Mouse (Mus musculus): ENCODE results near the gene Ssc4d.
A peak's percentile ranks its signal among the peaks of the same experiment; 100 is the strongest.

The Ssc4d gene

GRCm38 (mm10) chr5:135974365-135974764 lies at the start of gene Ssc4d:
Gene Ssc4d (minus strand): TSS chr5:135974531.
- no peak for DNase-seq (ENCODE audit: low spot score in 2 of 2)

DNA sequence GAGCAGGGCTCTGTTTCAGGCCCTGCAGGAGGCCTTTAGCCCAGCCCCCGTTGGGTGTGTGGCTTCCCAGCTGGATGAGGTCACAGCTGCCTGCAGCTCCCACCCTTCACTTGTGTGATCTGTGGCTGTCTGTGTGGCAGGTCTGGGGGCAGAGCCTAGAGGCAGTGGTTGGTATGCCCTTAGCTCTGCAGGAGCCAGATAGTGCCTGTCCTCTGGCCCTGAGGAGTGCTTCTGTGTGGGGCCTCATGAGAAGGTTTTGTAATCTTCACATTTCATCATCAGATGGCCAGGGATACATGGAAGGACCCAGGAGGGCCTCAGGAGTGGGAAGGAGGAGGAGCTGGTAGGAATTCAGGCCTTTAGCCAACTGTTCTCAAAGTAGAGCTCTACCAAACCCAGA lies 45.6 kb upstream of the Ssc4d start:
- DNase-seq (ENCODE audit: low spot score in 2 of 2): no peak

DNA sequence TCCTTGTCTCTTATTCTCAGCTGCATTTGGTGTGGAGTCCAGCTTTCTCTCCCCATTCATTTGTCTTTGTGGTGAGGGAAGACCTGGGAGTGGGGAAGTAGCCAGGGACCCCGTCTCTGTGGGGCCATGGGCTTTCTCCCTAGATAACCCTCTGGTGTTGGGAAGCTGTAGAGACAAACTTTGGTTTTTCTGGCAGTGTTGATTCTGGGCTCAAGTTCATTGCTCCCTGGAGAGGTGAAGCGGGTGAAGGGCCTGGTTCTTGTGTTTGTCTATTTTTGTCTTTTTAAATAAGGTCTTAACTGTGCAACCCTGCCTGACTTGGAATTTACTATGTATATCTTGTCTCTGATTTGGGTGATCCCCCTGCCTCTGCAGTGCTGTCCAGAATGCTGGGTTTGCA lies 44.4 kb upstream of the Ssc4d start:
- DNase-seq (ENCODE audit: low spot score in 2 of 2): no peak

DNA sequence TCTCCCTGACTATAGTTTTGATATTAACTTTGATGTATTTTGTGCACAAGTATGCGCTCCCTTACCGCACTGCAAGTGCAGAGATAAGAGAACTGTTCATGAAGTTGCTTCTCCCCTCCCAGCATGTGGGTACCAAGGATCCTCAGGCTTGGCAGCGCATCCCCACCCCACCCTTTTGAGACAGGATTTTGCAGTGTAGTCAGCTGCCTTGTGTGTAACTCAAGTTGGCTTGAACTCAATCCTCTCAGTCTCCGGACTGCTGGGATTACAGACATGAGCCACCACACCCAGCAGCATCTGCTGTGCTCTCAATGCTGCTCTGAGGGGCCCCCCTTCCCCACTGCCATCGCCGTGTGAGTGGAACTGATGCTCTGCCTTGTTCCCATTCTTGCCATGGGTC lies 42.9 kb upstream of the Ssc4d start:
- no peak for DNase-seq (ENCODE audit: low spot score in 2 of 2)

DNA sequence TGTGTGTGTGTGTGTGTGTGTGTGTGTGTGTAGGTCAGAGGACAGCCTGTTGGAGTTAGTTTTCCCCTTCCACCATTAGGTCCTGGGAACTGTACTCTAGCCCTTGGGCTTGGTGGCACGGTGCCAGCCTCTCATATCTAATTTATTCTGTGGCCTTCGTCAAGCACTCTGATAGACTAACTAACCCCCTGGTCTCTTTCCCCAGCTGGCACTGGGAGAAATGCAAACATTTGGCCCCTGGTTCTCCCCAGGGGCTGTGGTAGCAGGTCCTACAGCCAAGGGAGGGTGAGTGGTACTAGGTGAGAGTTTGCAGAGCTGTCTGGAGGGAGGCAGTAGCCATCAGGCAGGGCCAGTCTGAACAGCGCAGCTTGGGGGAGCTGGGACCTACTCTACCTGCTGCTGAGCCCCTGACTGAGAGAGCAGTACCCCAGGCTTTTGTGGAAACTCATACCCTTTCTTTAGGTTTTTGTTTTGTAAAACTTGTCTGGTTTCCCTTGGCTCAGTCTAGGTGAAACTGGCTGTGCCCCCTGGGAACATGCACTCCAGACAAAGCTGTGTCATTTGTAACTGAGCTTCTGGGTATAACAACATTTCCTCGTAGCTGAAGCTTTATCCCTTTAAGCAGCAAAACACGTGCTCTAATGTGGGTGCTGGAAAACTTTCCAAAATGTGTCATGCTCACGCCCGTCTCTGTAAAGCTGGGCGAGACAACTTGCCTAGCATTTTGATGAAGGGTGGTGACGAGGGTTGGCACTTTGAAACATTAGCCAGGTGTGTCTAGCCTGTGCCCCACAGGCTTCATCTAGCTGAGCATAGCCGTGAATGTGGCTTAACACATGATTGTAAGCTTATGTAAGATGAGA lies 41.9 kb upstream of the Ssc4d start:
- DNase-seq (ENCODE audit: low spot score in 2 of 2): no peak

DNA sequence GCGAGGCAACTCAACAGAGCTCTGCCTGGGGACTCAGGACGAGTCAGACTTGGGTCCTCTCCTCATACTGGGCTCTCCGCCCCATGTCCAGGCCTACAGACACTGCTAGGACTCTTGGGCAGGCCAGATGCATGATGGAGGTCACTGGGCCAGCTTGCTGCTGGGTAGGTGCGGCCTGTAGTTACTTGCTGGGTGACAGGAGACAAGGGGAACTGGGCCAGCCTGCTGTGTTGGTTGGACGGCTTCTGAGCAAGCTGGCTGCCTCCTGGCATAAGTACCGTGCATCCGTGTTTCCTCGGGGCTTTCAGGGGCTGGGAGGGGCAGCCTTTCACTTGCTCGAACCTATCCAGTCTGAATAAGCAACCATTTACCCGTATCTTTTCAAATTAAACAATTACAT lies 41.3 kb upstream of the Ssc4d start:
- no peak for DNase-seq (ENCODE audit: low spot score in 2 of 2)

- DNase-seq (ENCODE audit: low spot score in 2 of 2): no peak
These were observed 40.5 kb upstream of the Ssc4d start for GRCm38 (mm10) chr5:136014877-136015276.

DNA sequence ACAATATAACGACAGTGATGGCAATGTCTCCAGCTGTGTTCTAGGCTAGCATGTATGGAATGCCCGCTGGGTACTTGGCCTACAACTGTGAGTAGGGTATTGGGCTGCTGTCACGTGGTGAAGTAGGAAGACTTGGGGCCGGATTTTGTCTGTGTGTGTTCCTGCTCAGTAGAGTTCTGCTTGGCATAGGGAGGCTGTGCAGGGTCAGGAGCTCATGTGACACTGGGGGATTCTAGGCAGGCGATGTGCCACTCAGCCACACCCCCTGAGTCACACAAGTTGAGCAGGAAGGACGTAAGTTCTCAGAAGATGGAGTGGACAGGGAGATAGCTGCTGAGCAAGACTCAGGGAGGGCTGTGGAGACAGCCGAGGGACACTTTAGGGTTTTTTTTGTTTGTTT lies 33.4 kb upstream of the Ssc4d start:
- no peak for DNase-seq (ENCODE audit: low spot score in 2 of 2)

DNA sequence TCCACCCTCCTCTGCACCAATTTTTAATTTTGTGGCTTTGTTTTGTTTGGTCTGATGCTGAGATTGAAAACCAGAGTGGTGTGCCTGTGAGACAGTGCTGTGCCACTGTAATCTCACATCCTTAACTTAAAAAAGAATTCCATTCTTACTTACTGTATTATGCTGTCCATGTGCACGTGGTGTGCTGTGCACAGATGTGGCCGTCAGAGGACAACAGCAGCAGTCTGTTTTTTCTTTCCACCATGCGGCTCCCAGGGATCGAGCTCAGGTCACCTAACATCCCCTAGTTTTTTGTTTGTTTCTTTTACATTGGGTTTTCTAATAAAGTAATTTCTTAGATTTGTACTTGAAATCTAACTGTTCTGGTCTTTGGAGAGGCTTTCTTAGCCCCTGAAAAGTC lies 30.2 kb upstream of the Ssc4d start:
- DNase-seq (ENCODE audit: low spot score in 2 of 2): no peak

DNA sequence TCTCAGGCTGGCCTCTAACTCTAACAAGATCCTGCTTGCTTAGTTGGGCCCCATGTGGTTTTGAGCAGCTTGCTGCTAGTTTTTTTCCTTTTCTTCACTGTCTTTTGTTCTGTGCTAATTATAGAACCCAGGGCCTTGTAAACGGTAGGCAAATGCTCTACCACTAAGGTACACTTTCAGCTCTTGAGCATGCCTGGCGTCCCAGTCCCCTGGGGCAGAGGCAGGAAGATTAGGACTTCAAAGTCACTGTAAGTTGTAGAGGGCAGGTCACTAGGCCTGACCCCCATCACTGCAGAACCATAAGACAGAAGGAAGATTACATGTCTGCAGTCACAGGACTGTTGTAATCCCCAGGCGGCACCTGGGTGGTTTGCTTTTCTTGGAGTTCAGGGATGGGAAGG lies 28.4 kb upstream of the Ssc4d start:
- no peak for DNase-seq (ENCODE audit: low spot score in 2 of 2)

DNA sequence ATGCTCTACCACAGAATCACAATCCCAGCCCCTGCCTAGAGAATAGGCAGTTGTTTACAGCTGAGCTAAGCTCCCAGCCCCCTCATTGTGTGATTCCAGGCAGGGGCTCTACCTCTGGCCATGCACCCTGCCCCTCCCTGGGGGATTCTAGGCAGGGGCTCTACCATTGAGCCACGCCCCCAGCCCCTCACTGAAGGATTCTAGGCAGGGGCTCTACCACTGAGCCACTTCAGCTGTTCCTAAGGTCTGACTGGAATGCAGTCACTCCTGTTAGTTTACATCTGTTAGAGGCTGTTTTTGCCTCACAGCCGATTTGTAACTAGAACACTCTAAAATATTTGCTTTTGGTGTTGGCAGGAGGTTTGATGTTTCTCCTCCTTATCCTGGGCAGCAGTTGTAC lies 28.0 kb upstream of the Ssc4d start:
- DNase-seq (ENCODE audit: low spot score in 2 of 2): no peak

DNA sequence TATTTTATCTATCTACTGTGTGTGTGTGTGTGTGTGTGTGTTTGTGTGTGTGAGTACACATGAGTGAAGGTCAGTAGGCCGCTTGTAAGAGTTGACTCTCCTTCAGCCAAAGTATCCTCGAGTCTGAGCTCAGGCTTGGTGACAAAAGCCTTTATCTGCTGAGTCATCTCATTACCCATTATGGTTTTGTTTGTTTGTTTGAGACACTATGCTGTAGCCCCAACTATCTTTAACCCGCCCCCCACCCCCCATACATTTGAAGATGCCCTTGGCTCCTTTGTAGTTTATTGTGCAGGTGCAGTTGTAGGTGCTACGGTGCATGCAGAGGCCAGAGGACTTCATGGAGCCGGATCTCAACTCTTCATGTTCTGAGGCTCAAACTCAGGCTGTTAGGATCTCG lies 26.9 kb upstream of the Ssc4d start:
- no peak for DNase-seq (ENCODE audit: low spot score in 2 of 2)

DNA sequence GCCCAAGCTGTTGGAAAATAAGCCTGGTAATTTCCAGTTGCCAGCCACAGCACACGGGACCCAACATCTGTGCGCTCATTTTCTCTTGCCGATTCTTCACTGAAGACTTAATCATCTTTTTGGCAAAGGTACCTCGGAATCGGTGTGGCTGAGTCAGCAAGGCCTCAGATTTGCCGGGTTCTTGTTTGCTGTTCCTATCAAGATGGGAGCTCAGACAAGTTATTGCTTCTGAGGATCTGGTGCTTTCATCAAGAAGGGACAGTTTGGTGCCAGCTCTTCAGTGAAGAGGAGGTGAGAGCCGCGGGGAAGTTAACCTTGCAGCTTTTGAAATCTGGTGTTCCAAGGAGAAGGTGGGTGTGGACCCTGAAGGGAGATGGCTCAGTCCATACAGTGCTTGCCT lies 21.8 kb upstream of the Ssc4d start:
- DNase-seq (ENCODE audit: low spot score in 2 of 2): no peak

- DNase-seq (ENCODE audit: low spot score in 2 of 2): peak; percentile 89
These were observed 20.7 kb upstream of the Ssc4d start, which contains the start of gene Dtx2 for GRCm38 (mm10) chr5:135994725-135995687. Gene Dtx2 (plus strand): TSS chr5:135994800.

DNA sequence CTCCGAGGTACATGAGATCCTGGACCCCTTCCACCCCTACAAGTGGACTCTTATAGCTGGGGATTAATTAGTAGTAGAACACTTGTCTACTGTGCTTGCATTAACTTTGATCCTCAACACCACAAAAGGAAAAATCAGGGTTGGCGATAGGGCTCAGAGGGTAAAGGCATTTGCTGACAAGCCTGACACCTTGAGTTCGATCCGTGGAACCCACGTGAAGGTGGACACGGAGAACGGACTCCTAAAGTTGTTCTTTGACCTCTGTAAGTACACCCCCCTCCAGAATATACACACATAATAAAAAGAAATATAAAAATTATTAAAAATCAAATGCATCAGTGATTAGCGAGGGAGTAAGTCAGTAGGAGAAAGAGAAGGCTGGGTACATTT lies 20.0 kb upstream of the Ssc4d start:
- DNase-seq (ENCODE audit: low spot score in 2 of 2): no peak

DNA sequence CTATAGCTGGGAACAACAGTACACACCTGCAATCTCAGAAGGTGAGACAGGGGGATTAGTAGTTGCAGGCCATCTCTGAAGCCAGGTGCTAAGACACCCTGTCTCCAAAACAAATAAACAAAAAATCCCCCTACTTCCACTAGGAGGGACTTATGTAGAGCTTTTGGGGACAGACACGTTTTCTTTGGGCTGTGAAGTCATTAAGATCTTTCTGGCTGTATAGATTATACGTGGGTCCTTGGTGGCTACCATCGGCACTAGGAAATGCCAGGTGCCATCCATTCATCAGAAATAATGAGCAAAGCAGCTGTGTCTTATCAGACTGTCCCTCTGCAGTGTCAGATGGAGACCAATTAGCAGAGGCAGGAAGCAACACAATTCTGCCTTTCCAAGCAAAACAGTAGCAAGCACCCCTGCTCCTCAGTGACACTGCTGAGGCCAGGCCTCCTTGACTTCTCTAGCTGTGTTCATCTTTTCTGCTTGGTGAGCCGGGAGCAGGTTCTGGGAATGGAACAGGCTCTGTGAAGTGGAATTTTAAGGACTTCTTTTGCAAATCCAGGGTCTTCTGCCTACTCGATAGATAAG lies 19.1 kb upstream of the Ssc4d start:
- no peak for DNase-seq (ENCODE audit: low spot score in 2 of 2)

DNA sequence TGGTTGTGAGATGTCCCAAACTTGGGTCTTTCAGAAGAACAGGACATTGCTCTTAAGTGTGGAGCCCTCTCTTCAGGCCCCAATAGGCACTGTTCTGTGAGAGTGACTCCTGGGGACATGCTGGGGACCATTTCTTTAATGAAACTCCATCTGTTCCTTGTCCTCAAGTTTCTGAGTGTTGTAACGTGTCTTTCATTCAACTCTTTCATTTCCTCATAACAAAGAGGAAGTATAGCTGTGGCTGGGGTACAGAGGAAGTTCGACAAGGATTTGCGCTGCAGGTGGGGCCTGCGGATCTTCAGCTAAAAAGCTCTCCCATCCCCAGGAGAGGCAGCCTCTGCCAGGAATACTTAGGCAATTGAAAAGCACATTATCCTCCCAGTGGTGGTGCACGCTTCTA lies 16.3 kb upstream of the Ssc4d start:
- peak; percentile 66 to 74 for DNase-seq (ENCODE audit: low spot score in 2 of 2)

DNA sequence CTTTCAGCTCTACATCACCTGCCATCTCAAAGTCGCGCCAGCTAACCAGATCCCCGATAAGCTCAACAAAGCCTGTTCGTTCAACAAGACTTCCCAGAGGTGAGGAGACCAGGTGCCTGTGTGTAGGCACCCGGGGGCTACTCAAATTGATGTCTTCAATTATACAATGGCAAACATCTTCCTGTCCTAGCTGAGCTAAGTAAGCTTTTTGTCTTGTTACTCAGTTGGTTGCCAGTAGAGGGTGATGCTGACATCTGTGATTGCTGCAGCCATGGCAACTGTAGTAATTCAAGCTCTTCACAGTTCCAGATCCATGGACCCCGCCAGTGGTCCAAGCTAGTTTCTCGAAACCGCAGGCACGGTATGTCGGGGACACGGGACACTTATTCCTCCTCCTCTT lies 12.9 kb upstream of the Ssc4d start:
- no peak for DNase-seq (ENCODE audit: low spot score in 2 of 2)

DNA sequence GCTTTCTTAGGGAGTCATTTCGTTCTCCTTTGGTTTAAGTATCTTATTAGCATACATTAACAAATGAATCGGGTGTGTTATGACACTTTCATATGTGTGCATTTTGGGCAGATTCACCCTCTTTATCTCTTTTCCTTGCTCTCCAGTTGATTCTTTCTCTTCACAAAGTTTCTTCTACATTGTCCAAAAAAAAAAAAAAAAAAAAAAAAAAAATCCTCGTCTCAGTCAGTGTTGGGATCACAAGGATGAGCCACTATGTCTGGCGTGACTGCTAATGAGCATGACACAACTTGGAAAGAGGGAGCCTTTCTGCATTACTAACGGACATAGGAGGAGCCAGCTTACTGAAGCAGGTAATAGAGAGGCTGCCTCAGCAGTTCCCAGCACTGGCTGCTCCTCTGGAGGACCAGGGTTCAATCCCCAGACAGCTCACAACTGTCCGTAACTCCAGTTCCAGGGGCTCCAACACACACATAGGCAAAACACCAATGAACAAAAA lies 10.3 kb upstream of the Ssc4d start:
- DNase-seq (ENCODE audit: low spot score in 2 of 2): no peak

GRCm38 (mm10) chr5:135982398-135982797 lies 8.1 kb upstream of the Ssc4d start:
- DNase-seq (ENCODE audit: low spot score in 2 of 2): no peak

- no peak for DNase-seq (ENCODE audit: low spot score in 2 of 2)
These were observed 5.6 kb upstream of the Ssc4d start, which contains the start of gene Zp3 for GRCm38 (mm10) chr5:135979904-135980303. Gene Zp3 (plus strand): TSS chr5:135980099.

GRCm38 (mm10) chr5:135979381-135979780 lies 5.0 kb upstream of the Ssc4d start:
- no peak for DNase-seq (ENCODE audit: low spot score in 2 of 2)
